Mouse (Mus musculus) urinary bladder, postnatal 25 days (tissue): ENCODE data around the gene Dusp16.
"Not testable (repeated sequence)": the region's sequence is repeated elsewhere in the genome, so short reads cannot be mapped to it uniquely, and the experiment has no call there.

Experiments used
- DNase-seq: peaks from one replicate; pipeline ENCODE4 v3.0.0; 2022; ENCODE audit warnings: low spot score

The Dusp16 gene

GRCm38 (mm10) chr6:134696554-134696953 lies 95.9 kb downstream of the Dusp16 start:
- DNase-seq: no peak

- peak; percentile 34 for DNase-seq
Observed at GRCm38 (mm10) chr6:134696146-134696545, 96.3 kb downstream of the Dusp16 start.

- DNase-seq: no peak
Observed at GRCm38 (mm10) chr6:134695625-134696024, 96.8 kb downstream of the Dusp16 start.

DNA sequence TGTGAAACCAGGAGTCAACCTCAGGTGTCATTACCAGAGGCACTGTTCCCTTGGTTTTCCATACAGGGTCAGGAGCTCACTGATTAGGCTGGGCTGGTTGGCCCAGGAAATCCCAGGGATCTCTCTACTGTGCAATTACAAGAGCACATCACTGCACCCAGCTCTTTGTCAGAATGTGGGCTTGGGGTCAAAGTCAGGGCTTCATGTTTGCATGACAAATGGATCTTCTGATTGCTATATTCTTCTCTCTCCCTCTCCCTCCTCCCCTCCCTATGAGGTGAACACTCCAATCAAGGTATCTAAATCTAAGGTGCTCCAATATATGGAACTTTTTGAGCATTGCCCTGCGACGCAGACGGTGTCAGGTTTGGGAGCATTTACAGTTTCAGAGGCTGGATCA lies 97.4 kb downstream of the Dusp16 start:
- DNase-seq: no peak

GRCm38 (mm10) chr6:134694498-134694897 lies 97.9 kb downstream of the Dusp16 start:
- no peak for DNase-seq

GRCm38 (mm10) chr6:134685515-134685914 lies 106.9 kb downstream of the Dusp16 start:
- no peak for DNase-seq

DNA sequence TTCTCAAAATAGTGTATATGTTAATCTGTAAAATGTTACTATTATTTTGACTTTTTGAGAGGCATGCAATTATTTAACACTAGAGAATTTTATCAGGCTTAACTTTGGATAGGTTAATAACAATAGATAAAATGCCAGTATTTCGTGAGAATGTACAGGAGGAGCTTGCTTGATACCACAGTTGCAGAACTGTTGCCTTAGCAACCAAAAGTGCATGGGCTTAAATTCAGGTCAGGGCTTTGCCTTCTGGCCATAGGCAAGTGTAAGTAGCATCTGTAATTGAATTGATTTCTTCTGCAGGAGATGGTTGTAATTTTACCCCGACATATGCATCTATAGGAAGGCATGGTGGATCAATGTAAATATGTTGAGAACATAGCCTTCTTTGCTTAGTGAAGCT lies 107.4 kb downstream of the Dusp16 start:
- no peak for DNase-seq

- DNase-seq: no peak
Observed at GRCm38 (mm10) chr6:134684354-134684915, 108.0 kb downstream of the Dusp16 start.

GRCm38 (mm10) chr6:134679330-134679729 lies 113.1 kb downstream of the Dusp16 start:
- DNase-seq: not testable (repeated sequence)

GRCm38 (mm10) chr6:134678037-134678436 lies 114.4 kb downstream of the Dusp16 start:
- DNase-seq: no peak

DNA sequence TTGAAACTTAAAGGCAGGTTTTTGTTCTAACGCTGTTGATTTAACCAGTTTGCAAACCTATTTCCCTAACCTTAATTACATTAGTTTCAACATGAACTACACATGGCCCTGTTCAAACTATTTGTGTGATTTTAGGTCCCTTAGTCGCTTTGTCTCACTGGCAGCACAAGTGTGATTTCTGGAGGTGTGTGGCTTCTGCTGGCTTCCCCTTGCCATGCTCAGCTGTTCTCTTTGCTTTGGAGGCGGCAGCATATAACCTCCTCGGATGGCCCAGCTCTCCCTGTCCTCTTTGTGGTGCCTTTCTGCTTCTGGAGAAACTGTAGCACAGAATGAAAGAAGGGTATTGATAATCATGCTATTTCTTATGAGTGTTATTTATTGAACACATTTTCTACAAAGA lies 114.9 kb downstream of the Dusp16 start:
- no peak for DNase-seq

GRCm38 (mm10) chr6:134673712-134674111 lies 118.7 kb downstream of the Dusp16 start:
- DNase-seq: not testable (repeated sequence)

GRCm38 (mm10) chr6:134670881-134671411 lies 121.5 kb downstream of the Dusp16 start:
- DNase-seq: no peak

- DNase-seq: no peak
Observed at GRCm38 (mm10) chr6:134669179-134669865, 123.1 kb downstream of the Dusp16 start.

DNA sequence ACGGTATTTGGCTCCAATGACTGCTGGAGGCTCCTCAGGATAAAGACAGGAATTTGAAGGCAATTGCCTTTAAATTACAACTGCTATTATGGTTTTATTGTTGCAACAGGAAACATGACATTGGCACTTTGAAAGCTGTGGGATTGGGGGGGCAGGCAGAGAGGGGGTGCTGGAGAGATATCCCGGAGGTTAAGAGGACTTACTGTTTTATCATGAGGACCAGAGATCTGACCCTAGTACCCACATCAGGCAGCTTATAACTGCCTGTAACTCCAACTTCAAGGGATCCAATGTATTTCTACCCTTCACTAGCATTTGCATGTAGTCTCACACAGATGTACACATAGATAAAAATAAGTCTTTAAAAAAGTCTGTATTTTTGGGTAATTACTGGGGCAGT lies 123.9 kb downstream of the Dusp16 start:
- DNase-seq: no peak

- no peak for DNase-seq
Observed at GRCm38 (mm10) chr6:134665817-134666216, 126.6 kb downstream of the Dusp16 start.
